Mouse (Mus musculus) midbrain, embryonic 12.5 days (tissue): ENCODE data around the gene 1700020D05Rik. TPM values are rescaled to one million over a fixed set of nuclear protein-coding genes. Genes with fewer than 3 reads are reported as not detected.

Experiments used
- ATAC-seq: fragments of 200-750 bp; cut with Nextera tagmentation; 2 replicates; pipeline ENCODE4 v1.8.0; 2017; ENCODE audit warnings: low read depth, moderate TSS enrichment, moderate library complexity; ENCODE audit not compliant: low FRiP score
- H3K27ac ChIP-seq: fragments of 300-500 bp; sonication (generic); replicated peaks from 2 replicates; pipeline ENCODE4 v1.5.1; 2016; ENCODE audit warnings: mild to moderate bottlenecking
- H3K27me3 ChIP-seq: fragments of 300-500 bp; sonication (generic); 2 replicates; pipeline ENCODE4 v1.6.1; 2016; ENCODE audit warnings: mild to moderate bottlenecking
- H3K36me3 ChIP-seq: fragments of 300-500 bp; sonication (generic); 2 replicates; pipeline ENCODE4 v1.6.1; 2016
- H3K4me1 ChIP-seq: fragments of 300-500 bp; sonication (generic); 2 replicates; pipeline ENCODE4 v1.6.1; 2016
- H3K4me2 ChIP-seq: fragments of 300-500 bp; sonication (generic); replicated peaks from 2 replicates; pipeline ENCODE4 v1.6.1; 2016; ENCODE audit warnings: mild to moderate bottlenecking, moderate library complexity
- H3K4me3 ChIP-seq: fragments of 300-500 bp; sonication (generic); 2 replicates; pipeline ENCODE4 v1.5.1; 2016; ENCODE audit warnings: mild to moderate bottlenecking
- H3K9ac ChIP-seq: fragments of 300-500 bp; sonication (generic); replicated peaks from 2 replicates; pipeline ENCODE4 v1.6.1; 2016; ENCODE audit warnings: mild to moderate bottlenecking, moderate library complexity
- H3K9me3 ChIP-seq: fragments of 300-500 bp; sonication (generic); 2 replicates; pipeline ENCODE4 v1.6.1; 2016; ENCODE audit warnings: mild to moderate bottlenecking
- WGBS: fragments of 180-500 bp; shearing (Covaris S2); methylation state at CpG from one replicate; pipeline ENCODE4 v1.1.7; 2016; 5-methylcytosine and 5-hydroxymethylcytosine counted together
- polyA plus RNA-seq: library from polyadenylated mRNA; unstranded; fragments of >200 nt; fragmentation: Nextera tagmentation; extraction: Ambion mirVana; gene quantifications from 2 replicates; pipeline ENCODE4 v1.2.1, GENCODE M21; 2016

Gene 1700020D05Rik
- polyA plus RNA-seq, 1 experiment from 2014 or later, result not detected

DNA sequence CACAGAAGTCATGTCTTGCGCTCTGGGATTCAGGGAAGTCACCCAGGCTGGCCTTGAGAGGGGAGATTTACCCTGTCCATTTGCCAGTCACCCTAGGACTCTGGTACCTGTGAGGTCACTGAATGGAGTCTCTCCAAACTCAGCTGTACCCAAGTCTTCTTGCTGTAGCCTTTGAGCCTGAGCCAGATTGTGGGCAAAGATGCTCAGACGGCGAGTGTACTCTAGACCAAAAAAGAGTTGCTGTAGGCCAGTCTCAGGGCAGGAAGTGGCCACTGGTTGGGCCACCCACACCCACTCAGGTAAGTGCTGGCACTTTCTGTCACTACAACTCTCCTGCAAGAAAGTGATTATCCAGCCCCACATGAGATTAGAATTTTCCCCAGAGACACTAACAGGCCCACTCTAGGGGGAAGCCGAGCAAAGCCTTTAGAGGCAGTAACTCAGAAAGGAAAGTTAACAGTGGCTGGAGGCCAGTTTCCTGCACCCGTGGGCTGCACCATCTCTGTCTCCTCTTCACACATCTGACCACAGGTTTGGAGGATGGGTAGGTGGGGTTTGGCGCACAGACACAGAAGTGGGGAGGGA, 36.6 kb downstream of the 1700020D05Rik start:
- Histone ChIP-seq H3K9ac (no peak overlapping the region), H3K36me3 (peaks cover 46% of the 10 kb centered on the region), H3K9me3 (no peaks in the 10 kb centered on the region), H3K4me2 (no peak overlapping the region), H3K4me3 (no peak overlapping the region), H3K27me3 (no peaks in the 10 kb centered on the region), H3K27ac (no peak overlapping the region), H3K4me1 (peaks cover 10% of the 10 kb centered on the region)
- ATAC-seq, result no peak
- WGBS, result 93% methylated on average over 6 of the region's 6 CpGs

DNA sequence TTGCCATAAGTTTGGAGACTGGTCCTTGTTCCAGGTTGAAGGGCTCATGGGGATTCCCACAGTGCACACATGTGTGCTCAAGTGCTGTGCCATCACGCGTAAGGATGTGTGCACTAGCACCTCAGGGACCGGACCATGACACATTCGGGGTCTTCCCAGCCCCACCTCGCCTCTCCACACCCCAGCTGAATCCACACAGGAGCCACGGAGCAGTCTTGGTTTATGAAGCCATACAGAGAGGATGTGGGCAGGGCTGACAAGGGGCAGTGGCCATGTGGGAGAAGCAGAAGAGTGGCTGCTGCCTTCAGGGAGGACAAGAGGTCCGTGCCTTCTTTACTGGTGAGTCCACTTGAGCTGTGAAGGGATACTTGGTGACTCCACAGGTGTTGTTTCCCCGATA, 38.5 kb downstream of the 1700020D05Rik start:
- no peak for ATAC-seq
- Histone ChIP-seq H3K4me2 (no peak overlapping the region), H3K9ac (no peak overlapping the region), H3K36me3 (peaks cover 46% of the 10 kb centered on the region), H3K27ac (no peak overlapping the region), H3K9me3 (no peaks in the 10 kb centered on the region), H3K4me3 (no peak overlapping the region), H3K4me1 (peaks cover 22% of the 10 kb centered on the region), H3K27me3 (no peaks in the 10 kb centered on the region)
- WGBS, result 93% methylated on average over 8 of the region's 8 CpGs

DNA sequence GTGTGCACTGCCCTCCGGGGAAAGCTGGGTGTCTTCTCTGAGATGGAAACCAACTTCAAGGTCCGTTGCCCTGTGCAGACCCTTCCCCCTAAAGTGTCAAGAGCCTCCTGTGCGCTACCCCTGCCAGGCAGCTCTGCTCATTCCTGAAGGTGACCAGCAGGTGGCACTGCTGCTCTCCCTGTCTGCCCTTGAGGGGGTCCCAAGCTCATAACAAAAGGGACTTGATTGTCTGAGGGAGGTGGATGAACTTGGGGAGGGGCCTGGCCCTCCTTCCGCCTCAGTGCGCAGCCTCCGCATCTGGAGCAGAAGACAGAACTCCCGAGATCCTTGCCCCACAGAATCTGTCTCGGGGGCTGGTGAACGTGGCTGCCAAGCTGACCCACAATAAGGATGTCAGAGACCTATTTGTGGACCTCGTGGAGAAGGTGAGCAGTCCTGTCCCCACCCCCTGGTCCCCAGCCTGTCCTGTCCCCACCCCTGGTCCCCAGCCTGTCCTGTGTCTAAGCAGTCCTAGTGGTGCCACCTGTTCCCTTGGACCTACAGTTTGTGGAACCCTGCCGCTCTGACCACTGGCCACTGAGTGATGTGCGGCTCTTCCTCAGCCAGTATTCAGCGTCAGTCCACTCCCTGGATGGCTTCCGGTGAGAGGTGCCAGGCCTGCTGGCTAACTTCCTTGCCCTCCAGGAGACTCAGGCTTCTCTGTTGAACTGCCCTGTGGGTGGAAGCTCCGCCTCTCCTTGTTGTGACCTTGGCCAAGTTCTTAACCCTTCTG, 39.6 kb downstream of the 1700020D05Rik start:
- peak overlapping the region; percentile 52; the same call in 1 of the 2 replicates for H3K9ac ChIP-seq
- ATAC-seq, result peak; percentile 69
- WGBS, result 46% methylated on average over 15 of the region's 15 CpGs
- peaks cover 5% of the 10 kb centered on the region for H3K27me3 ChIP-seq
- H3K36me3 ChIP-seq, result peaks cover 46% of the 10 kb centered on the region
- no peaks in the 10 kb centered on the region for H3K9me3 ChIP-seq
- peak overlapping the region; percentile 46 for H3K4me2 ChIP-seq
- H3K27ac ChIP-seq, result peak overlapping the region; percentile 21; the same call in 1 of the 2 replicates
- H3K4me3 ChIP-seq, result peak overlapping the region; percentile 30
- H3K4me1 ChIP-seq, result peaks cover 26% of the 10 kb centered on the region

DNA sequence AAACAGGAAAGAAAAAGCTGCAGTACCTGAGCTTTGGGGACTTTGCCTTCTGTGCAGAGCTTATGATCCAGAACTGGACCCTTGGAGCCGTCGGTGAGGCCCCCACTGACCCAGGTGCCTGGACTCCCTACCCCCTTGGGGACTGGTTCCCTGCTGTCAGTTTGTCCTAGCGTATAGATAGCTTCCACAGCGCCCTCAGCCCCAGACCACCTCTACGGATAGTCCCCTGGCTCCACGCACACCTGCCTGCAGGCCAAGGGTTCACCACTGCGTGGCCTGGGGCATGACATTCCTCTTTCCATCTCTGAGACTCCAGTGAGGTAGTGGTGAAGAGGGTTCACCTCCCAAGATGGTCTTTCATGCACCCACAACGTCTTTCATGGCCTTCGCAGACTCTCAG, 40.4 kb downstream of the 1700020D05Rik start:
- ATAC-seq, result no peak
- Histone ChIP-seq H3K4me3 (no peak overlapping the region), H3K36me3 (peaks cover 46% of the 10 kb centered on the region), H3K9me3 (no peaks in the 10 kb centered on the region), H3K9ac (no peak overlapping the region), H3K27ac (no peak overlapping the region), H3K27me3 (peaks cover 13% of the 10 kb centered on the region), H3K4me2 (no peak overlapping the region), H3K4me1 (peaks cover 28% of the 10 kb centered on the region)
- 91% methylated on average over 9 of the region's 9 CpGs for WGBS

DNA sequence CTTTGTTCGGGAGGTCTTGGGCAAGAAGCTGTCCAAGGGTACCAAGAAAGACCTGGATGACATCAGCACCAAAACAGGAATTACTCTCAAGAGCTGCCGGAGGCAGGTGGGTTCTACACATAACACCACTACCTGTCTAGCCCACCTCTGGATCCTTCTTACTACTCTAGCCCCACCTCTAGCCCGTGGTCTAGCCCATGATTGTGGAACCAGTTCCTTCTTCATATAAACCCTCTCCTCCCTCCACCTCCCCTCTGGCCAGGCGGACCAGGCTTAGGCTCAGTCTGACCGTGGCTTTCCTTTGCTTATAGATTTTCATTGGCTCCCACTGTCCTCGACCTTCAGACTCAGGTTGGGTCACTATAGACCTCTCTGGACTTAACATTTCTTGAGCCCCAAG, 42.2 kb downstream of the 1700020D05Rik start:
- peak overlapping the region; percentile 81 for H3K4me3 ChIP-seq
- peak overlapping the region; percentile 82; the same call in 1 of the 2 replicates for H3K9ac ChIP-seq
- peak overlapping the region; percentile 98 for H3K4me2 ChIP-seq
- peaks cover 15% of the 10 kb centered on the region for H3K27me3 ChIP-seq
- no peaks in the 10 kb centered on the region for H3K9me3 ChIP-seq
- 88% methylated on average over 6 of the region's 6 CpGs for WGBS
- peaks cover 31% of the 10 kb centered on the region for H3K36me3 ChIP-seq
- H3K4me1 ChIP-seq, result peaks cover 37% of the 10 kb centered on the region
- no peak overlapping the region for H3K27ac ChIP-seq
- no peak for ATAC-seq

DNA sequence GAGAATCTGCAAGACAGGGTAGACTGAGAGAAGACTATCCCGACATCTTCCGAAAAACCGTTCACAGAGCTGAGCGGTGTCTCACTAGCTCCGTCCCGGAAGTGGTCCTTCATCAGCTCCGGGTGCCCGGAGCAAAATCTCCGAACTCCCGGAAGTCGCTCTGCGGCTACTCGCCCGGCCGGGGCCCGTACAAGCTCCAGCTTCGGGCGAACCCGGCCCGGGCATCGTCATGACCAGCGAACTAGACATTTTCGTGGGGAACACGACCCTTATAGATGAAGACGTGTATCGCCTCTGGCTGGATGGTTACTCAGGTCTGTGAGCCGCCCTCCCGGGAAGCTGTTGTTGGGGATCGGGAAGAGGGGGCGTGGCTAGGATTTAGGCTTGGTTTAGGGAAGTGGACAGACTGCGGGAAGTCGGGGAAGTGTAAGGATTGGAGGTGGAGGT, 43.1 kb downstream of the 1700020D05Rik start, which contains the start of gene Fibp:
TSS of gene Fibp (plus strand) at position 151 of the 447 bp plus-strand sequence.
- H3K27me3 ChIP-seq, result peaks cover 15% of the 10 kb centered on the region
- H3K9ac ChIP-seq, result peak within 1 kb of the TSS; percentile 82
- H3K4me2 ChIP-seq, result peak within 1 kb of the TSS; percentile 98
- peak within 1 kb of the TSS; percentile 73 for H3K27ac ChIP-seq
- H3K36me3 ChIP-seq, result peaks cover 22% of the 10 kb centered on the region
- H3K4me3 ChIP-seq, result peak within 1 kb of the TSS; percentile 81
- peak; percentile 57 for ATAC-seq
- H3K9me3 ChIP-seq, result no peaks in the 10 kb centered on the region
- under 1% methylated on average over 32 of the region's 32 CpGs for WGBS
- H3K4me1 ChIP-seq, result peaks cover 47% of the 10 kb centered on the region

DNA sequence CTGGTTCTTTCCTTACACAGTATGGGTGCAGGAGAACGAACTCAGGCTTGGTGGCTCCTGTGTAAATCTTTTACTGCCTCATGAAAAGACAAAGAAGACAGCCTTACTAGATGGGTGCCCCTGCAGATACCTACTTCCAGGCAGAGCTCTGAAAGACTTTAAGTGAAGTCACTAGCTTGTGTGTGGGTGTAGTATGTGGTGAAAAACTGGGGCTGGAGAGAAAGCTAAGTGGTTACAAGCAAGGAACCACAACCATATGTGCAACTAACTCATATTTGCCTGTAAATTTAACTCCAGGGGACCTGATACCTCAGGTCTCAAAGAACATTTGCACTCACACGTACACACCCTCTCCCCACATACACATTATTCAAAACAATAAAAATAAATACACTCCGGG, 43.7 kb downstream of the 1700020D05Rik start:
- Histone ChIP-seq H3K4me1 (peaks cover 53% of the 10 kb centered on the region), H3K27me3 (peaks cover 15% of the 10 kb centered on the region), H3K9me3 (no peaks in the 10 kb centered on the region), H3K27ac (peak overlapping the region; percentile 73), H3K36me3 (peaks cover 16% of the 10 kb centered on the region), H3K9ac (peak overlapping the region; percentile 82), H3K4me2 (peak overlapping the region; percentile 98), H3K4me3 (peak overlapping the region; percentile 81)
- no peak for ATAC-seq
- 28% methylated on average over 3 of the region's 3 CpGs for WGBS

DNA sequence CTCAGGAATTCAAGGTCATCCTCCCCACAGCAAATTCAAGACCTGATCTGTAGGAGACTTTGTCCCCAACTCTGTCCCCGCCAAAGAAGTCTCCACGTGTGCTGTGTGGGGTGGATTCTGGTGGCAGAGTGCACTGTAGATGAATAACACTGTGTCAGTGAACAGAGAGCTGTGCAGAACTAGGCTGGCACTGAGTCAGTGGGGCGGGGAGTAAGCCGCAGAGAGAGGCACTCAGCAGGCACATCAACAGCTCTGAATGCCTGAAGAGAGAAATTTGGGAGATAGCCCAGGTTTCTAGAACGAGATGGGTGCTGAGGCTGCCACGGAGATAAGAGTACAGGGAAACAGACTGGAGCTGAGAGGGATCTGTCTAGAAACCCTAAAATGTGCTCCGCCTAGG, 44.6 kb downstream of the 1700020D05Rik start:
- Histone ChIP-seq H3K27me3 (peaks cover 15% of the 10 kb centered on the region), H3K4me2 (no peak overlapping the region), H3K9me3 (no peaks in the 10 kb centered on the region), H3K36me3 (peaks cover 19% of the 10 kb centered on the region), H3K9ac (no peak overlapping the region), H3K4me1 (peaks cover 47% of the 10 kb centered on the region), H3K27ac (no peak overlapping the region), H3K4me3 (no peak overlapping the region)
- no peak for ATAC-seq
- WGBS, result 73% methylated on average over 7 of the region's 7 CpGs

DNA sequence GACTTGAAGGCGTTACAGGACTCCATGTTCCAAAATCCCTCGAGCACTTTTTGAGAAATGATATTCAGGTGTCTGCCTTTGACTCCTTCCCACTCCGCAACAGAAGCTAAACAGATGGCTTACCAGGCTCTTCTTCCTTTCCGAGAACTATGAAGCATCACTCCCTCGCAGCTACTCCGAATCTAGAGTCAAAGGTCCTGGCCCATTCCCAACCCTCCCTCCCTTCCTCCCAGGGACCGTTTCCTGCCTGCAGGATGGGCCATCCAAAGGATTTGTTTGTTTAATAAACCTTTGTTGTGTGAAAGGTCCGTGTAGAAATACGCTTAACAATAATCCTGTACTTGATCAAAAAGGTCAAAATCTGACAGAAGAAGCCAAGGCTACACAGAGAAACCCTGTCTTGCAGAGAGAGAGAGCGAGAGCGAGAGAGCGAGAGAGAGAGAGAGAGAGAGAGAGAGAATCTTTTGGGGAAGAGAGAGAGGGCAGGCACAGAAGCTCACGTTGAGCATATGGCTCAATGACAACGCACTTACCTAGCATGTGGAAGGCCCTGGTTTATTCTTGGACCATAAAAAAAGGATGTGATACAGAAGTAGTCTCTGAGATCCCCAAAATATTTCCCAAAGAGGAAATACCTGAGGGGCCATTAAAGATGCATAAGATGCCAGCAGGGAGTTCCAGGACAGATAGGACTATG, 45.7 kb downstream of the 1700020D05Rik start, which contains the start of gene Ccdc85b:
TSS of gene Ccdc85b (minus strand) at position 149 of the 697 bp plus-strand sequence.
- ATAC-seq, result no peak
- Histone ChIP-seq H3K4me3 (peak within 1 kb of the TSS; percentile 72), H3K9ac (peak within 1 kb of the TSS; percentile 83), H3K27me3 (peaks cover 15% of the 10 kb centered on the region), H3K4me1 (peaks cover 43% of the 10 kb centered on the region), H3K9me3 (no peaks in the 10 kb centered on the region), H3K4me2 (peak within 1 kb of the TSS; percentile 98), H3K36me3 (peaks cover 16% of the 10 kb centered on the region), H3K27ac (peak within 1 kb of the TSS; percentile 87)
- 16% methylated on average over 14 of the region's 14 CpGs for WGBS

DNA sequence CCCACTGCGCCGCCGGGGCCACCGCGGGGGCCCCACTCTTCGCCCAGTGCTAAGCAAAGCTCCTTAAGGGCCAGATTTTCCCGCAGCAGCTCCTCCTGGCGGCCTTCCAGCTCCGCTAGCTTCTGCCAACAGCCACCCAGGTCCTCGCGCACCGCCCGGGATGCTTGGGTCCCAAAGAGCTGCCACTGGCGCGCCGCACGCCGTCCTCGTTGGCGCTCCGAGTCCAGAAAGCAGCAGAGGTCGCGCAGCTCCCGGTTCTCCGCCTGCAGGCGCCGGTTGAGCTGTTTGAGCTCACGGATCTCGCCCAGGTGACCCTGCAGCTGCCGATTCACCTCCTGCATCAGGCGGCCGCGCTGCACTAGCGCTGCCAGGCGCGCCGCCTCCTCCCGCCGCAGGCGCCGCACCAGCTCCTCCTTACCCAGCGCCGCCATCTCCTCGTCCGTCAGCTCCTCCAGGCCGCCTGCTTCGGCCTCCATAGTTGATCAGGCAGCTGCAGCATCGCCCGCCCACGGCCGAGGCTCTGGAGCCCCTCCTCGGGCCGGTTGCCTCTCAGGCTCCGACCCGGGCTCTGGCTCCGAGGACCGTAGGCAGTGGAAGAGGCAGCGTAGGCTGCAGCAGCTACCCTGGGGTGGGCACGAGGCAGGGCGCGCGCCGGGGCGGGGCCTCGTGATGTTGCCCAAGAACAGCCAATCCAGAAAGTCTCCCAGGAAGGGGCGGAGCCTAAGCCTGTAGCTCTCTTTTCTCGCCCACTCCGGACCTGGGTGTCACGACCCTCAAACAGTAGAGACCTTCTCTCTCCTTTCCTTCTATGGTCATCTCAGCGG, 46.5 kb downstream of the 1700020D05Rik start:
- H3K27ac ChIP-seq, result peak overlapping the region; percentile 87
- peaks cover 10% of the 10 kb centered on the region; the same call in 1 of the 2 replicates for H3K36me3 ChIP-seq
- peaks cover 15% of the 10 kb centered on the region for H3K27me3 ChIP-seq
- under 1% methylated on average over 70 of the region's 70 CpGs for WGBS
- H3K4me3 ChIP-seq, result peak overlapping the region; percentile 72
- peak; percentile 93 for ATAC-seq
- H3K9ac ChIP-seq, result peak overlapping the region; percentile 83
- peak overlapping the region; percentile 98 for H3K4me2 ChIP-seq
- H3K9me3 ChIP-seq, result no peaks in the 10 kb centered on the region
- H3K4me1 ChIP-seq, result peaks cover 43% of the 10 kb centered on the region

DNA sequence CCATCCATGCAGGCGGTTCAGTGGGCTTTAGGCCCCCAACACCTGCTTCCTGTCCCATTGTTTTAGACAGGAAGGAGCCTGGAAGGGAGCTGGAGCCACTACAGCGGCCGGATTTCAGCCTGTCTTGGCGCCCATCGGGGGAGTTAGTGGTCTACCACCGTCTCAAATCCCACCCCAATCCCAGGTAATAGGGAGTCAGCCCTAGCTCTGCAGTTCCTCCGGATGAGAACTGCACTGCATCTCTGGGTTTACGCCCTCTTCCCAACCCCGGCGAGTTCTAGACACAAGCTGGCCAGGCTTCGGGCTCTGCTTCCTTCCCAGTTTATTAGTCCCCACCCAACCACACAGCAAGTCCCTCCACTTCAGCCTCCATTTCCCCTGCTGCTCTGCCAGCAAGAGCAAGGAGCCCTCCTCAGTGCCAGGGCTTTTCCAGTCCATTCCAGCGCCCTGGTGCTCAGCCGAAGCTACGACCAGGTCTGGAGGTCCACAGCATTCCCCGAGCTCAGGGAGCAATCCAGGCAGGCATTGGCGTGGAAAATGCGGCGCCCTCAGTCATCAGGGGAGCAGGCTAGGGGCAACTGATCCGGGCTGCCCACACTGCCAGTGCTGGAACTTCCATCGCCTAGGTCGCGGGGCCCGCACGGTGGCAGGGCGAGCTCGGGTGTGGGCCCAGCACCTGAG, 47.2 kb downstream of the 1700020D05Rik start:
- no peak for ATAC-seq

More for the DNA sequence above, 47.2 kb downstream of the 1700020D05Rik start:
- peaks cover 21% of the 10 kb centered on the region for H3K27me3 ChIP-seq
- H3K27ac ChIP-seq, result peak overlapping the region; percentile 87
- H3K4me2 ChIP-seq, result peak overlapping the region; percentile 98
- 3% methylated on average over 26 of the region's 26 CpGs for WGBS
- H3K9ac ChIP-seq, result peak overlapping the region; percentile 83
- H3K4me3 ChIP-seq, result peak overlapping the region; percentile 72
- no peaks in the 10 kb centered on the region for H3K9me3 ChIP-seq
- H3K4me1 ChIP-seq, result peaks cover 38% of the 10 kb centered on the region
- peaks cover 10% of the 10 kb centered on the region; the same call in 1 of the 2 replicates for H3K36me3 ChIP-seq
